Mouse (Mus musculus): ENCODE data around the gene Tmem217. TPM values are rescaled to one million over a fixed set of nuclear protein-coding genes. Genes with fewer than 3 reads are reported as not detected.

Gene Tmem217
- polyA plus RNA-seq, 1 experiment from 2014 or later: 0.51 TPM

DNA sequence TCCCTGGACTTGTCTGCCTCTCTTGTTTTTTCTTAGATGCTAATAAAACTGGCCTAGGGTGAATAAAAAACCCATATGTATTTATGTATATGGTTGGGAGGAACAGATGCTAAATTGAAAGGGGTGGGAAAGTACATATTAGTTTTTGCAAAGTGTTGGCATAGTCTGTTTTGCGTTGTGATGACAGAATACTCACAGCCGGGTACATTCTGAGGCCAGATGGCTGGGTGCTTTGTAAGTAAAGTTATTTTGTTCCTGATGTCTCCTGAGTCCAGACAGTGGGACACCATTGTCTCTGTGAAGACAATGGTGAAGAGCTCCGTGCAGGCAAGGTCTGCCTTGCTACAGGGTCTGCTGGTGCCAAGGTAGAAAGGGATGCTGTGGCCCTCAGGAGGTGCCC, 32.6 kb upstream of the Tmem217 start:
- no peak overlapping the region for H3K4me3 ChIP-seq (ENCODE audit: low read depth, low read length)
- H3K27ac ChIP-seq (ENCODE audit: low read depth, low read length): no peak overlapping the region
- no peaks in the 10 kb centered on the region for H3K4me1 ChIP-seq (ENCODE audit: control insufficient read depth, insufficient read depth, low read length)
- ATAC-seq (ENCODE audit: low FRiP score) (no peak), DNase-seq (ENCODE audit: low spot score, missing footprints) (peak; percentile 65)
- H3K36me3 ChIP-seq (ENCODE audit: control insufficient read depth, insufficient read depth, low read length): no peaks in the 10 kb centered on the region; the same call in 1 of the 2 replicates
- no peaks in the 10 kb centered on the region for H3K9me3 ChIP-seq (ENCODE audit: control insufficient read depth, low read length)
- H3K27me3 ChIP-seq (ENCODE audit: control insufficient read depth, insufficient read depth, low read length): no peaks in the 10 kb centered on the region
- no peak overlapping the region for H3K9ac ChIP-seq (ENCODE audit: low read length)
- no peak overlapping the region for H3K4me2 ChIP-seq
- 81% methylated on average over 3 of the region's 3 CpGs for WGBS

DNA sequence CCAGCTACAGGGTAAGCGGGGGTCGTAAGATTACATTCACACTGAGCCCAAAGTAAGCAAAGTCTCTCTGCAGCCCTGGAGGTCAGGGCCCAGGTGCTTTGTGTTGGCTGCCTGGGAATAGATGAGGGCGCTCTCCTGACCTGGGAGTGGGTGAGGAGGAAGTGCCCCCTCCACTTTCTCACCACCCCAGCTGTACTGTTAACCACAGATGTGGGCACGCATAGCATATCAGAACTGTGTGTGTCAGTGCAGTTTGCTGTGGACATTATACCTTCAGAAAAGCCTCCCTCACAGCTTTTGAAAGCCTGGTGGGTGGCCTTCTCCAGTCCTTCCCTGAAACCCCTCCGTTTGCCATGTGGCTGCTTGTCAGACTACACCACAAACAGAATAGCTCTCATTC, 32.1 kb upstream of the Tmem217 start:
- Histone ChIP-seq H3K27me3 (ENCODE audit: control insufficient read depth, insufficient read depth, low read length) (no peaks in the 10 kb centered on the region), H3K9ac (ENCODE audit: low read length) (no peak overlapping the region), H3K27ac (ENCODE audit: low read depth, low read length) (no peak overlapping the region), H3K9me3 (ENCODE audit: control insufficient read depth, low read length) (no peaks in the 10 kb centered on the region), H3K4me2 (no peak overlapping the region), H3K36me3 (ENCODE audit: control insufficient read depth, insufficient read depth, low read length) (no peaks in the 10 kb centered on the region; the same call in 1 of the 2 replicates), H3K4me3 (ENCODE audit: low read depth, low read length) (no peak overlapping the region), H3K4me1 (ENCODE audit: control insufficient read depth, insufficient read depth, low read length) (no peaks in the 10 kb centered on the region)
- WGBS: 88% methylated on average over 5 of the region's 5 CpGs
- DNase-seq (ENCODE audit: low spot score, missing footprints) (peak; percentile 80), ATAC-seq (ENCODE audit: low FRiP score) (no peak)

DNA sequence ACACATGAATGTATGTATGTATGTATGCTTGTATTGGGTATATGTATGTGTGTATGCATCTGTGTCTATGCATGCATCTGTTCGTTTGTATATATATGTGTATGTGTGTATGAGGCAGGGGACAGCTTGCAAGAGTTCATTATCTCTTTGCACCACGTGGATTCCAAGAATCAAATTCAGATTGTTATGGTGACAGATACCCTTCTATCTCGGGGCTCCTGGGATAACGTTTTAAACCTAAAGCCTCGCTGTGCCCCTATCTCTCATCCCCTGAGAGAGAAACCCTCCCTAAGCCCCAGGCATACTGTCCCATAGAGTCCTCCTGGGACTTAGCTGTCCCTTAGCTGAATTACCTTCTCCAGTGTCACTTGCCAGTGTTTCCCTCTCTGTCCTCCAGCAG, 31.4 kb upstream of the Tmem217 start:
- Histone ChIP-seq H3K36me3 (ENCODE audit: control insufficient read depth, insufficient read depth, low read length) (no peaks in the 10 kb centered on the region; the same call in 1 of the 2 replicates), H3K9ac (ENCODE audit: low read length) (no peak overlapping the region)
- 86% methylated on average over 5 of the region's 5 CpGs for WGBS

DNA sequence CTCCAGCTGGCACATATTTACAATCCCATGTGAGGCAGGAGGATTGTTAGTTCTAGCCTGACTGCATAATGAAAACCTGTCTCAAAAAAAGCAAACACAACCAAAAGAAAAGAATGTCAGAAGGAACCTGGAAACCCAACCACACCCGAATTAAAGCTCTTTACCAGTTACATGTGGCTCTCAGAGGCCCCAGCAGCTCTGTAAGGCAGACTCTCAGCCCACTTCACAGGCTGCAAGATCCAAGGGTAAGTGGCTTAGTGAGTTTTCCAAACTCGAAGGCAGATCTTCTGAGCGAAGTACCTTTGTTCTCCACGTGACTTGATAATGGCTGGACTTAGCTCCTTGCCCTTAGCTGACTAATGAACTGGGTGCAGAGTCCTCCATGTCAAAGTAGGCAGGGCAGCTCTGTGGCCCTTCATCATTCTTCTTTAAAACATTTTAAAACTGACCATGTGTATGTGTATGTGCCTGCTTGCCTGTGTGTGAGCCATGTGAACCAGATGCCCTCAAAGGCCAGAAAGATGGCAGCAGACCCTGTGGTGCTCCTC, 27.5 kb upstream of the Tmem217 start:
- H3K9me3 ChIP-seq (ENCODE audit: control insufficient read depth, low read length): no peaks in the 10 kb centered on the region
- DNase-seq (ENCODE audit: low spot score, missing footprints): peak; percentile 60
- H3K27ac ChIP-seq (ENCODE audit: low read depth, low read length): no peak overlapping the region
- no peak for ATAC-seq (ENCODE audit: low FRiP score)
- no peak overlapping the region for H3K4me3 ChIP-seq (ENCODE audit: low read depth, low read length)
- peaks cover 5% of the 10 kb centered on the region; the same call in 1 of the 2 replicates for H3K36me3 ChIP-seq (ENCODE audit: control insufficient read depth, insufficient read depth, low read length)
- no peak overlapping the region for H3K4me2 ChIP-seq
- H3K4me1 ChIP-seq (ENCODE audit: control insufficient read depth, insufficient read depth, low read length): no peaks in the 10 kb centered on the region
- 77% methylated on average over 4 of the region's 4 CpGs for WGBS
- no peak overlapping the region for H3K9ac ChIP-seq (ENCODE audit: low read length)
- H3K27me3 ChIP-seq (ENCODE audit: control insufficient read depth, insufficient read depth, low read length): no peaks in the 10 kb centered on the region

More for the DNA sequence above, 31.4 kb upstream of the Tmem217 start:
- Histone ChIP-seq H3K4me1 (ENCODE audit: control insufficient read depth, insufficient read depth, low read length) (no peaks in the 10 kb centered on the region), H3K9me3 (ENCODE audit: control insufficient read depth, low read length) (no peaks in the 10 kb centered on the region), H3K27me3 (ENCODE audit: control insufficient read depth, insufficient read depth, low read length) (no peaks in the 10 kb centered on the region), H3K4me2 (no peak overlapping the region), H3K4me3 (ENCODE audit: low read depth, low read length) (no peak overlapping the region), H3K27ac (ENCODE audit: low read depth, low read length) (no peak overlapping the region)
- no peak for ATAC-seq (ENCODE audit: low FRiP score)
- DNase-seq (ENCODE audit: low spot score, missing footprints): peak; percentile 39

DNA sequence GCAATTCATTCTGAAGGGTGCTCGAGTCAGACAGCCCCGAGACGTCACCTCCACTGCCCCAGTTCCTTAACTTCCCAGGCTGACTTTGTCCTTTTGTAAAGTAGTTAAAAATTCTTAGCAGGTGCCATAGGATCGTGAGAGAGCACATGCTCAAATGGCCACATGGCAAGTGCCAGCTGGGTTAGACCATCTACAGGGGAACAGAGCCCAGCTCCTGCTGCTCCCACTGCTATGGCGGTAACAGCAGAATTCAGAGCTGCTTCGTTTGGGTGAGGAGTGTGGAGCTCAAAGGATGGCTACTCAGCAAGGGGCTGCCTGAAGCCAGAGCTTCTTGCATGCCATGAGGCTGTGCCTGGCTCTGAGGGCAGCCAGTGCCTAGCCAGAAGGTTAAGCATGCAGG, 17.6 kb upstream of the Tmem217 start:
- Histone ChIP-seq H3K4me1 (ENCODE audit: control insufficient read depth, insufficient read depth, low read length) (no peaks in the 10 kb centered on the region), H3K9me3 (ENCODE audit: control insufficient read depth, low read length) (no peaks in the 10 kb centered on the region), H3K4me2 (no peak overlapping the region), H3K4me3 (ENCODE audit: low read depth, low read length) (no peak overlapping the region), H3K36me3 (ENCODE audit: control insufficient read depth, insufficient read depth, low read length) (peaks cover 7% of the 10 kb centered on the region; the same call in 1 of the 2 replicates), H3K9ac (ENCODE audit: low read length) (no peak overlapping the region), H3K27ac (ENCODE audit: low read depth, low read length) (no peak overlapping the region), H3K27me3 (ENCODE audit: control insufficient read depth, insufficient read depth, low read length) (no peaks in the 10 kb centered on the region)
- 84% methylated on average over 6 of the region's 6 CpGs for WGBS
- no peak for DNase-seq (ENCODE audit: low spot score, missing footprints)
- no peak for ATAC-seq (ENCODE audit: low FRiP score)

DNA sequence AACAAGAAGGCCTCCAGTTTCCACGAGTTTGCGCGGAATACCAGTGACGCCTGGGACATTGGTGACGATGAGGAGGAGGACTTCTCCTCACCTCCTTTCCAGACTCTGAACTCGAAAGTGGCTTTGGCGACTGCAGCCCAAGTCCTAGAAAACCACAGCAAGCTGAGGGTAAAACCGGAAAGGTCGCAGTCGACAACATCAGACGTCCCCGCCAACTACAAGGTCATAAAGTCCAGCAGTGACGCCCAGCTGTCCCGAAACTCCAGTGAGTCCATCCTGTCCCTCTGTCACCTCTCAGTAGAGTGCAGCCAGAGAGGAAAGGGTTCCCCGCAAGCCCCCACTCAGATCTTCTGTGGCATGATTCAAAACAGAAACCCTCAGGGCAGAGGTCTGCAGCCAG, 16.2 kb upstream of the Tmem217 start:
- 94% methylated on average over 15 of the region's 15 CpGs for WGBS

DNA sequence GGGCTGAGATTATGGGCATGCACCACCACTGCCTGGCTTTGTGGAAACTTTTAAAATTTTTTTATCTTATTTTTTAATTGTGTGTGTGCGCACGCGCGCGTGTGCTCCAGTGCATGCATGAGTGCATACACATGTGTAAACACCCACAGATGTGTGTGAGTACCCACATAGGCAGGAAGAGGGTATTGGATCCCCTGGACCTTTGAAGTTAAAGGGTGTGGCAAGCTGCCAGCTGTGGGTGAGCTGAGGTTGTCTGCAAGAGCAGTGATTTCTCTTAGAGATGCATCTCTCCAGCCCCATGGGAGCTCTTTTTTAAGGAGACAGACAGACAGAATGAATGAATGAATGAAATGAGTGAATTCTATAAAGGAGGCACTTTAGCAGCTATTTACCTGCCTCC, 13.3 kb upstream of the Tmem217 start:
- Histone ChIP-seq H3K9me3 (ENCODE audit: control insufficient read depth, low read length) (no peaks in the 10 kb centered on the region), H3K4me1 (ENCODE audit: control insufficient read depth, insufficient read depth, low read length) (no peaks in the 10 kb centered on the region), H3K9ac (ENCODE audit: low read length) (no peak overlapping the region), H3K36me3 (ENCODE audit: control insufficient read depth, insufficient read depth, low read length) (peaks cover 2% of the 10 kb centered on the region; the same call in 1 of the 2 replicates), H3K27ac (ENCODE audit: low read depth, low read length) (no peak overlapping the region), H3K27me3 (ENCODE audit: control insufficient read depth, insufficient read depth, low read length) (no peaks in the 10 kb centered on the region), H3K4me3 (ENCODE audit: low read depth, low read length) (no peak overlapping the region), H3K4me2 (no peak overlapping the region)
- DNase-seq (ENCODE audit: low spot score, missing footprints) (no peak), ATAC-seq (ENCODE audit: low FRiP score) (no peak)
- WGBS: 99% methylated on average over 5 of the region's 5 CpGs

More for the DNA sequence above, 16.2 kb upstream of the Tmem217 start:
- DNase-seq (ENCODE audit: low spot score, missing footprints): no peak
- Histone ChIP-seq H3K27ac (ENCODE audit: low read depth, low read length) (no peak overlapping the region), H3K4me2 (no peak overlapping the region), H3K9ac (ENCODE audit: low read length) (no peak overlapping the region), H3K4me3 (ENCODE audit: low read depth, low read length) (no peak overlapping the region), H3K9me3 (ENCODE audit: control insufficient read depth, low read length) (no peaks in the 10 kb centered on the region), H3K4me1 (ENCODE audit: control insufficient read depth, insufficient read depth, low read length) (no peaks in the 10 kb centered on the region), H3K27me3 (ENCODE audit: control insufficient read depth, insufficient read depth, low read length) (no peaks in the 10 kb centered on the region), H3K36me3 (ENCODE audit: control insufficient read depth, insufficient read depth, low read length) (peaks cover 5% of the 10 kb centered on the region; the same call in 1 of the 2 replicates)
- ATAC-seq (ENCODE audit: low FRiP score): no peak

DNA sequence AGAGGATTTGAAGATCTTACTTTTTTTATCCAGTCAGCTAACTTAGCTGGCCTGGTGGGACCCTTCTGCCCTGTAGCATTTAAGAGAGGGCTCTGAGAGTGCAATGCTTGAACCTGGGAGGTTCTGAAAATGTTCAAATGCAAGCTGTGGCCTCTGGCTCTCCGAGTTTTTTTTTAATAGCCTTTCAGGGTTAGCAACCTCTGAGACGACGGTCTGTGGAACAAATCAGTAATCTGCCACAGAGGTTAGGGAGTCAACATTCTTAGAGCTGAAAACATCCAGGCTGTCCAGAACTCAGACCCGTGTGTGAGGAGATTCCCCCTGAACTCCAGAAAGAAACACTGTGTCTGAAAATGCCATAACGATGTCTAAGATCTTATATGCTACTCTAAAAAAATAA, 6.3 kb upstream of the Tmem217 start:
- WGBS: 90% methylated on average over 5 of the region's 5 CpGs
- Histone ChIP-seq H3K4me2 (no peak overlapping the region), H3K27me3 (ENCODE audit: control insufficient read depth, insufficient read depth, low read length) (no peaks in the 10 kb centered on the region), H3K9ac (ENCODE audit: low read length) (no peak overlapping the region), H3K36me3 (ENCODE audit: control insufficient read depth, insufficient read depth, low read length) (no peaks in the 10 kb centered on the region; the same call in 1 of the 2 replicates), H3K9me3 (ENCODE audit: control insufficient read depth, low read length) (no peaks in the 10 kb centered on the region), H3K4me1 (ENCODE audit: control insufficient read depth, insufficient read depth, low read length) (no peaks in the 10 kb centered on the region), H3K4me3 (ENCODE audit: low read depth, low read length) (no peak overlapping the region), H3K27ac (ENCODE audit: low read depth, low read length) (no peak overlapping the region)
- ATAC-seq (ENCODE audit: low FRiP score): no peak
- DNase-seq (ENCODE audit: low spot score, missing footprints): no peak

DNA sequence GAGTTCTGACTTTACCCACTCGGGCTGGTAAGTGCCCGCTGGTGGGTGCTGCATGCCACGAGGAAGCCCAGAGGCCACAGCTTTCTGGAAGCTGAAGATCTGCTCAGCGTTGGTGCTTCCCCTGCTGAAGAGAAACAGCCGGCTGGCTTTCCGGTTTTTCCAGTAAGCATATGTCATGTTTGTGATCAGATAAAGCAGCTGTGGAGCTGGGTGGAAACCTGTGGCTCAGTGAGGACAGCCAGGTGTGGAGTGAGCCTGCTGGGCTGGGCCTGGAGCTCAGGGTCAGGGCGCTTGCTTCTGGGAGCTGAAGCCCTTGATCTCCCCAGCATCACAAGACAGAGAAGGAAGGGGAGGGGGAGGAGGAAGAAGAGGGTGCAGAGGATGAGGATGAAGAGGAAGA, 4.7 kb upstream of the Tmem217 start:
- DNase-seq (ENCODE audit: low spot score, missing footprints): no peak
- no peak for ATAC-seq (ENCODE audit: low FRiP score)
- no peaks in the 10 kb centered on the region for H3K4me1 ChIP-seq (ENCODE audit: control insufficient read depth, insufficient read depth, low read length)
- H3K36me3 ChIP-seq (ENCODE audit: control insufficient read depth, insufficient read depth, low read length): no peaks in the 10 kb centered on the region; the same call in 1 of the 2 replicates
- no peak overlapping the region for H3K27ac ChIP-seq (ENCODE audit: low read depth, low read length)
- no peaks in the 10 kb centered on the region for H3K9me3 ChIP-seq (ENCODE audit: control insufficient read depth, low read length)
- no peak overlapping the region for H3K4me3 ChIP-seq (ENCODE audit: low read depth, low read length)
- no peak overlapping the region for H3K4me2 ChIP-seq
- H3K27me3 ChIP-seq (ENCODE audit: control insufficient read depth, insufficient read depth, low read length): no peaks in the 10 kb centered on the region
- WGBS: 94% methylated on average over 7 of the region's 7 CpGs
- no peak overlapping the region for H3K9ac ChIP-seq (ENCODE audit: low read length)

Data from midbrain, embryonic 11.5 days (tissue).